Mouse (Mus musculus) MEL (cell line): ENCODE results near the gene Thap3. TPM values are rescaled to one million over a fixed set of nuclear protein-coding genes. Genes with fewer than 3 reads are reported as not detected.
A peak's percentile ranks its signal among the peaks of the same experiment; 100 is the strongest.

Experiments used
- DNase-seq: peaks from one replicate; pipeline ENCODE4 v3.0.0; 2011; ENCODE audit warnings: low read depth, low spot score
- H3K27ac ChIP-seq: 2 replicates; pipeline ENCODE4 v1.5.1; 2012; ENCODE audit warnings: low read depth, mild to moderate bottlenecking, control low read depth, low read length, moderate library complexity; ENCODE audit not compliant: control insufficient read depth
- H3K27me3 ChIP-seq, 2 experiments: fragments of 150-350 bp in 1 of 2; sonication (generic) in 1 of 2; 2 replicates each; pipeline ENCODE4 v1.6.1; 2012; ENCODE audit warnings: low read length in 2 of 2, mild to moderate bottlenecking in 2 of 2, improper control_type of control experiment in 1 of 2, moderate library complexity in 1 of 2; ENCODE audit not compliant: insufficient read depth in 2 of 2, control insufficient read depth in 1 of 2
- H3K36me3 ChIP-seq, 2 experiments: 2 replicates each; pipeline ENCODE4 v1.6.1; 2012 to 2014; ENCODE audit warnings: low read length in 2 of 2, improper control_type of control experiment in 1 of 2, inconsistent platforms in 1 of 2, mild to moderate bottlenecking in 1 of 2; ENCODE audit not compliant: insufficient read depth in 2 of 2, control insufficient read depth in 1 of 2
- H3K4me1 ChIP-seq, 2 experiments: fragments of 150-350 bp in 1 of 2; sonication (generic) in 1 of 2; 2 replicates each; pipeline ENCODE4 v1.6.1; 2012; ENCODE audit warnings: low read length in 2 of 2, improper control_type of control experiment in 1 of 2, mild to moderate bottlenecking in 1 of 2; ENCODE audit not compliant: insufficient read depth in 2 of 2, control insufficient read depth in 1 of 2
- H3K4me3 ChIP-seq, 2 experiments: fragments of 150-350 bp in 1 of 2; sonication (generic) in 1 of 2; 2 replicates each; pipeline ENCODE4 v1.5.1; 2012; ENCODE audit warnings: low read depth in 2 of 2, low read length in 2 of 2, mild to moderate bottlenecking in 2 of 2, moderate library complexity in 2 of 2, control low read depth in 1 of 2, improper control_type of control experiment in 1 of 2; ENCODE audit not compliant: control insufficient read depth in 1 of 2, insufficient read depth in 1 of 2
- H3K79me2 ChIP-seq: 2 replicates; pipeline ENCODE4 v1.6.1; 2012; ENCODE audit warnings: mild to moderate bottlenecking, low read length, moderate library complexity; ENCODE audit not compliant: control insufficient read depth, poor library complexity, insufficient read depth
- H3K9ac ChIP-seq: 2 replicates; pipeline ENCODE4 v1.6.1; 2012; ENCODE audit warnings: low read depth, mild to moderate bottlenecking, control low read depth, low read length, moderate library complexity; ENCODE audit not compliant: control insufficient read depth, poor library complexity, severe bottlenecking
- H3K9me3 ChIP-seq: fragments of 150-350 bp; sonication (generic); replicated peaks from 2 replicates; pipeline ENCODE4 v1.6.1; 2012; ENCODE audit warnings: mild to moderate bottlenecking, low read length, improper control_type of control experiment, moderate library complexity; ENCODE audit not compliant: insufficient read depth
- BHLHE40 ChIP-seq: IDR thresholded peaks from 2 replicates; pipeline ENCODE4 v1.6.1; 2012; ENCODE audit warnings: low read depth, mild to moderate bottlenecking, inconsistent platforms, low read length, improper control_type of control experiment, borderline replicate concordance
- CTCF ChIP-seq, 3 experiments: IDR thresholded peaks in 2 of 3; conservative IDR thresholded peaks in 1 of 3; 2 replicates each; pipeline ENCODE4 v1.5.1; 2011 to 2012; ENCODE audit warnings: low read length in 3 of 3, low read depth in 2 of 3, mild to moderate bottlenecking in 2 of 3, improper control_type of control experiment in 1 of 3, inconsistent platforms in 1 of 3, mixed read lengths in 1 of 3, moderate library complexity in 1 of 3; ENCODE audit not compliant: control insufficient read depth in 1 of 3, insufficient read depth in 1 of 3, poor library complexity in 1 of 3, severe bottlenecking in 1 of 3
- E2F4 ChIP-seq: IDR thresholded peaks from 2 replicates; pipeline ENCODE4 v1.6.1; 2011; ENCODE audit warnings: low read depth, low read length, improper control_type of control experiment, borderline replicate concordance
- EP300 ChIP-seq, 2 experiments: IDR thresholded peaks; 2 replicates each; pipeline ENCODE4 v1.6.1; 2011; ENCODE audit warnings: improper control_type of control experiment in 2 of 2, low read length in 2 of 2, low read depth in 1 of 2, mild to moderate bottlenecking in 1 of 2
- GABPA ChIP-seq: IDR thresholded peaks from 2 replicates; pipeline ENCODE4 v1.6.1; 2012; ENCODE audit warnings: low read depth, mild to moderate bottlenecking, inconsistent platforms, low read length, improper control_type of control experiment, moderate library complexity
- GATA1 ChIP-seq: IDR thresholded peaks from 2 replicates; pipeline ENCODE4 v1.6.1; 2011; ENCODE audit warnings: low read depth, low read length, improper control_type of control experiment
- HCFC1 ChIP-seq: IDR thresholded peaks from 2 replicates; pipeline ENCODE4 v1.6.1; 2012; ENCODE audit warnings: low read depth, mild to moderate bottlenecking, inconsistent platforms, low read length, improper control_type of control experiment, moderate library complexity
- MAFK ChIP-seq: IDR thresholded peaks from 2 replicates; pipeline ENCODE4 v1.6.1; 2011; ENCODE audit warnings: low read depth, mild to moderate bottlenecking, low read length, improper control_type of control experiment, borderline replicate concordance
- MAZ ChIP-seq: IDR thresholded peaks from 2 replicates; pipeline ENCODE4 v1.6.1; 2012; ENCODE audit warnings: low read depth, mild to moderate bottlenecking, inconsistent platforms, low read length, improper control_type of control experiment
- MEF2A ChIP-seq: IDR thresholded peaks from 2 replicates; pipeline ENCODE4 v1.6.1; 2014; ENCODE audit warnings: low read depth, mild to moderate bottlenecking, inconsistent platforms, low read length, improper control_type of control experiment; ENCODE audit not compliant: poor library complexity, insufficient replicate concordance, severe bottlenecking; ENCODE audit errors: extremely low read depth
- MYB ChIP-seq: IDR thresholded peaks from 2 replicates; pipeline ENCODE4 v1.6.1; 2011; ENCODE audit warnings: mild to moderate bottlenecking, low read depth, low read length, improper control_type of control experiment
- MYC ChIP-seq: IDR thresholded peaks from 2 replicates; pipeline ENCODE4 v1.6.1; 2011; ENCODE audit warnings: low read depth, mild to moderate bottlenecking, low read length, improper control_type of control experiment, moderate library complexity
- NELFE ChIP-seq: IDR thresholded peaks from 2 replicates; pipeline ENCODE4 v1.6.1; 2011; ENCODE audit warnings: low read depth, low read length, improper control_type of control experiment
- POLR2AphosphoS2 ChIP-seq: IDR thresholded peaks from 2 replicates; pipeline ENCODE4 v1.6.1; 2011; ENCODE audit warnings: low read length, improper control_type of control experiment
- POLR2AphosphoS5 ChIP-seq: IDR thresholded peaks from 2 replicates; pipeline ENCODE4 v1.6.1; 2012; ENCODE audit warnings: low read depth, borderline replicate concordance, mild to moderate bottlenecking, inconsistent platforms, low read length, moderate library complexity, mixed read lengths
- RAD21 ChIP-seq: IDR thresholded peaks from 2 replicates; pipeline ENCODE4 v1.6.1; 2011; ENCODE audit warnings: mild to moderate bottlenecking, low read depth, low read length, improper control_type of control experiment
- RCOR1 ChIP-seq: IDR thresholded peaks from 2 replicates; pipeline ENCODE4 v1.6.1; 2012; ENCODE audit warnings: low read depth, mild to moderate bottlenecking, inconsistent platforms, low read length, improper control_type of control experiment
- SIN3A ChIP-seq: IDR thresholded peaks from 2 replicates; pipeline ENCODE4 v1.6.1; 2012; ENCODE audit warnings: low read length, improper control_type of control experiment, inconsistent platforms
- SMC3 ChIP-seq: IDR thresholded peaks from 2 replicates; pipeline ENCODE4 v1.6.1; 2011; ENCODE audit warnings: low read depth, low read length, improper control_type of control experiment
- TAL1 ChIP-seq: IDR thresholded peaks from 2 replicates; pipeline ENCODE4 v1.6.1; 2012; ENCODE audit warnings: mild to moderate bottlenecking, inconsistent platforms, low read length, moderate library complexity, mixed read lengths
- TCF12 ChIP-seq: IDR thresholded peaks from 2 replicates; pipeline ENCODE4 v1.6.1; 2014; ENCODE audit warnings: low read depth, mild to moderate bottlenecking, inconsistent platforms, low read length, improper control_type of control experiment, moderate library complexity
- UBTF ChIP-seq: IDR thresholded peaks from 2 replicates; pipeline ENCODE4 v1.6.1; 2012; ENCODE audit warnings: low read depth, mild to moderate bottlenecking, inconsistent platforms, low read length, improper control_type of control experiment, moderate library complexity, borderline replicate concordance; ENCODE audit not compliant: insufficient read depth
- USF1 ChIP-seq: IDR thresholded peaks from 2 replicates; pipeline ENCODE4 v1.6.1; 2014; ENCODE audit warnings: low read depth, mild to moderate bottlenecking, inconsistent platforms, low read length, improper control_type of control experiment, moderate library complexity
- USF2 ChIP-seq, 2 experiments: IDR thresholded peaks; 2 replicates each; pipeline ENCODE4 v1.6.1; 2011 to 2012; ENCODE audit warnings: improper control_type of control experiment in 2 of 2, low read length in 2 of 2, borderline replicate concordance in 1 of 2, inconsistent platforms in 1 of 2, low read depth in 1 of 2, mild to moderate bottlenecking in 1 of 2; ENCODE audit not compliant: insufficient read depth in 1 of 2
- ZC3H11A ChIP-seq: IDR thresholded peaks from 2 replicates; pipeline ENCODE4 v1.6.1; 2012; ENCODE audit warnings: low read depth, mild to moderate bottlenecking, inconsistent platforms, low read length, improper control_type of control experiment
- ZKSCAN1 ChIP-seq: IDR thresholded peaks from 2 replicates; pipeline ENCODE4 v1.6.1; 2012; ENCODE audit warnings: low read depth, mild to moderate bottlenecking, inconsistent platforms, low read length, improper control_type of control experiment, moderate library complexity
- ZMIZ1 ChIP-seq: IDR thresholded peaks from 2 replicates; pipeline ENCODE4 v1.6.1; 2012; ENCODE audit warnings: low read depth, mild to moderate bottlenecking, inconsistent platforms, low read length, improper control_type of control experiment, moderate library complexity
- ZNF384 ChIP-seq: IDR thresholded peaks from 2 replicates; pipeline ENCODE4 v1.6.1; 2012; ENCODE audit warnings: low read depth, mild to moderate bottlenecking, inconsistent platforms, low read length, improper control_type of control experiment
- polyA plus RNA-seq, 2 experiments: library from polyadenylated mRNA; stranded (reverse) in 1 of 2; unstranded in 1 of 2; fragments of >175 nt in 1 of 2; fragments of >200 nt in 1 of 2; gene quantifications; 2 replicates each; pipeline versions ENCODE4 v1.2.1 to v1.2.4; 2012; ENCODE audit warnings: low replicate concordance in 2 of 2, low read depth in 1 of 2; ENCODE audit not compliant: insufficient read length in 2 of 2, insufficient read depth in 1 of 2, missing spikeins in 1 of 2
- total RNA-seq: library from RNA; depleted of rRNA; stranded (reverse); fragments of 300-350 nt; gene quantifications from 2 replicates; pipeline ENCODE4 v1.2.3, GENCODE M21; 2012

Thap3 gene
- total and polyA plus RNA-seq, 3 experiments, result 13.7 to 17.2 TPM; not detected in 1

- Histone ChIP-seq H3K9me3 (no peaks in the 10 kb centered on the region), H3K4me3 (peak overlapping the region; percentile 94), H3K9ac (peak overlapping the region; percentile 88), H3K4me1 (peaks cover 0 to 19% of the 10 kb centered on the region in 2 experiments; a peak in 3 of 4 replicates), H3K36me3 (peaks cover 0 to 19% of the 10 kb centered on the region in 2 experiments; a peak in 3 of 4 replicates), H3K27ac (peak overlapping the region; percentile 52), H3K79me2 (peaks cover 54% of the 10 kb centered on the region), H3K27me3 (no peaks in the 10 kb centered on the region)
- no peak for TF ChIP-seq BHLHE40
- TF ChIP-seq ZNF384, result no peak
- no peak for TF ChIP-seq MYB
- TF ChIP-seq GABPA, result no peak
- TF ChIP-seq ZMIZ1, result no peak
- no peak for TF ChIP-seq E2F4
- no peak for TF ChIP-seq RCOR1
- no peak for TF ChIP-seq GATA1
- TF ChIP-seq MYC, result no peak
- DNase-seq, result peak; percentile 50
These were observed 54.6 kb downstream of the Thap3 start for GRCm38 (mm10) chr4:151934215-151934572.

- DNase-seq, result peak; percentile 92
- peak within 1 kb of the TSS; percentile 52 for H3K27ac ChIP-seq
- peaks cover 50% of the 10 kb centered on the region for H3K79me2 ChIP-seq
- H3K4me3 ChIP-seq, result peak within 1 kb of the TSS; percentile 94
- peak within 1 kb of the TSS; percentile 88 for H3K9ac ChIP-seq
- peaks cover 0 to 19% of the 10 kb centered on the region in 2 experiments; a peak in 3 of 4 replicates for H3K4me1 ChIP-seq
- H3K9me3 ChIP-seq, result no peaks in the 10 kb centered on the region
- peaks cover 0 to 19% of the 10 kb centered on the region in 2 experiments; a peak in 3 of 4 replicates for H3K36me3 ChIP-seq
- H3K27me3 ChIP-seq, result no peaks in the 10 kb centered on the region
- TF ChIP-seq MYC (peak; percentile 73; the same call in 1 of the 2 replicates), MAZ (peak; percentile 11; the same call in 1 of the 2 replicates), EP300 (IDR thresholded peaks at IDR 0.05; ENCODE audit: low read depth in 1 of 2, low read length in 2 of 2) (peak in 1 of 2 experiments; percentile 52; a peak in 2 of 4 replicates), SIN3A (peak; percentile 90), ZMIZ1 (0 out of 2 replicates have a peak, but pooled peaks have one; percentile 38), TAL1 (no peak), USF2 (IDR thresholded peaks at IDR 0.05; ENCODE audit: borderline replicate concordance in 1 of 2, insufficient read depth in 1 of 2, low read depth in 1 of 2, low read length in 2 of 2) (no peak), GABPA (peak; percentile 93; the same call in 1 of the 2 replicates), MAFK (no peak), SMC3 (peak; percentile 53), UBTF (no peak), POLR2AphosphoS2 (no peak), BHLHE40 (no peak), HCFC1 (peak; percentile 94), POLR2AphosphoS5 (no peak), NELFE (peak; percentile 72), TCF12 (peak; percentile 85), ZKSCAN1 (no peak), CTCF (IDR thresholded peaks at IDR 0.05 in 2 of 3, conservative IDR thresholded peaks at IDR 0.05 in 1 of 3; ENCODE audit: control insufficient read depth in 1 of 3, insufficient read depth in 1 of 3, low read depth in 2 of 3, low read length in 3 of 3, poor library complexity in 1 of 3, severe bottlenecking in 1 of 3) (peak in 1 of 3 experiments; percentile 99; a peak in 4 of 6 replicates), GATA1 (no peak), USF1 (no peak), RAD21 (no peak; the same call in 1 of the 2 replicates), ZC3H11A (no peak), MEF2A (no peak), ZNF384 (no peak)
These were observed 55.1 kb downstream of the Thap3 start, which contains the start of gene Dnajc11 for GRCm38 (mm10) chr4:151933505-151934214. Gene Dnajc11, plus strand, starts transcription at chr4:151933691.
